ENCODE assay signal across 8 mouse cellular contexts in genomic region chr19:38223905-38224684, GRCm38 (mm10). TPM values are rescaled to one million over a fixed set of nuclear protein-coding genes. Genes with fewer than 3 reads are reported as not detected.
DNase-seq lines count a peak whose midpoint lies in the region; ATAC-seq and TF ChIP-seq lines count a peak whose summit lies in the region.

Gene Fra10ac1, minus strand, starts transcription at chr19:38224156.

- no peaks in the 10 kb centered on the region for H3K27me3 ChIP-seq in C2C12 (ENCODE audit: control insufficient read depth, insufficient read depth, insufficient read length)
- H3K27me3 ChIP-seq in erythroblast, embryonic 14.5 days (ENCODE audit: control insufficient read depth) = no peaks in the 10 kb centered on the region
- H3K27me3 ChIP-seq in heart, embryonic 12.5 days (replicated peaks) = no peaks in the 10 kb centered on the region
- no peaks in the 10 kb centered on the region for H3K27me3 ChIP-seq in kidney, postnatal 0 days (ENCODE audit: insufficient read depth, low read length)
- no peaks in the 10 kb centered on the region for H3K27me3 ChIP-seq in liver, embryonic 12.5 days (replicated peaks)
- H3K27me3 ChIP-seq in stomach, embryonic 15.5 days (replicated peaks) = no peaks in the 10 kb centered on the region

- ATAC-seq in heart, embryonic 12.5 days (ENCODE audit: insufficient number of reproducible peaks, low FRiP score) = peak; percentile 95
- peak; percentile 98 for ATAC-seq in kidney, postnatal 0 days (replicated peaks; ENCODE audit: low FRiP score, low read depth)
- peak; percentile 97 for ATAC-seq in liver, embryonic 12.5 days
- ATAC-seq in stomach, embryonic 15.5 days (ENCODE audit: insufficient read depth, low FRiP score, low read depth) = peak; percentile 96

- TF ChIP-seq POLR2A in brain, embryonic 14.5 days (IDR thresholded peaks at IDR 0.05; ENCODE audit: borderline replicate concordance, extremely low read depth, insufficient read depth, insufficient read length, poor library complexity, severe bottlenecking) = peak; percentile 84

- peak within 1 kb of the TSS; percentile 87 for H3K9ac ChIP-seq in heart, embryonic 12.5 days
- H3K9ac ChIP-seq in kidney, postnatal 0 days (ENCODE audit: low read depth, low read length) = peak within 1 kb of the TSS; percentile 69
- H3K9ac ChIP-seq in liver, embryonic 12.5 days = peak within 1 kb of the TSS; percentile 76
- peak within 1 kb of the TSS; percentile 33 for H3K9ac ChIP-seq in stomach, embryonic 15.5 days

- no peaks in the 10 kb centered on the region for H3K36me3 ChIP-seq in C2C12 (ENCODE audit: control insufficient read depth, insufficient read depth)
- H3K36me3 ChIP-seq in erythroblast, embryonic 14.5 days (ENCODE audit: control insufficient read depth) = no peaks in the 10 kb centered on the region; the same call in 1 of the 2 replicates
- peaks cover 2% of the 10 kb centered on the region; the same call in 1 of the 2 replicates for H3K36me3 ChIP-seq in heart, embryonic 12.5 days
- no peaks in the 10 kb centered on the region for H3K36me3 ChIP-seq in kidney, postnatal 0 days (ENCODE audit: insufficient read depth, low read length)
- 0 out of 2 replicates have a peak, but pooled peaks cover 3% of the 10 kb centered on the region for H3K36me3 ChIP-seq in liver, embryonic 12.5 days
- no peaks in the 10 kb centered on the region for H3K36me3 ChIP-seq in stomach, embryonic 15.5 days

- H3ac ChIP-seq in C2C12 (ENCODE audit: control insufficient read depth, insufficient read length, low read depth) = peak within 1 kb of the TSS; percentile 87

- H3K4me3 ChIP-seq in C2C12 (ENCODE audit: insufficient read depth, poor library complexity, severe bottlenecking) = peak within 1 kb of the TSS; percentile 74
- H3K4me3 ChIP-seq in erythroblast, embryonic 14.5 days (replicated peaks) = peak within 1 kb of the TSS; percentile 83
- peak within 1 kb of the TSS; percentile 93 for H3K4me3 ChIP-seq in heart, embryonic 12.5 days
- H3K4me3 ChIP-seq in kidney, postnatal 0 days (replicated peaks; ENCODE audit: low read depth, low read length) = peak within 1 kb of the TSS; percentile 57
- peak within 1 kb of the TSS; percentile 83 for H3K4me3 ChIP-seq in liver, embryonic 12.5 days
- H3K4me3 ChIP-seq in stomach, embryonic 15.5 days (replicated peaks) = peak within 1 kb of the TSS; percentile 82

- H3K4me1 ChIP-seq in erythroblast, embryonic 14.5 days (ENCODE audit: control insufficient read depth) = peaks cover 20% of the 10 kb centered on the region
- H3K4me1 ChIP-seq in heart, embryonic 12.5 days (replicated peaks) = peaks cover 5% of the 10 kb centered on the region; the same call in 1 of the 2 replicates
- 0 out of 2 replicates have a peak, but pooled peaks cover 4% of the 10 kb centered on the region for H3K4me1 ChIP-seq in kidney, postnatal 0 days (replicated peaks; ENCODE audit: insufficient read depth, low read length)
- peaks cover 16% of the 10 kb centered on the region for H3K4me1 ChIP-seq in liver, embryonic 12.5 days
- peaks cover 5% of the 10 kb centered on the region; the same call in 1 of the 2 replicates for H3K4me1 ChIP-seq in stomach, embryonic 15.5 days

- peak; percentile 97 for DNase-seq in brain, embryonic 14.5 days (ENCODE audit: low read depth)
- DNase-seq in kidney, postnatal 0 days (ENCODE audit: low spot score) = peak; percentile 93
- peak; percentile 80 to 87 for DNase-seq in natural killer cell, adult 2 months (ENCODE audit: low spot score in 2 of 2)

- no peaks in the 10 kb centered on the region for H3K79me2 ChIP-seq in C2C12 (ENCODE audit: control insufficient read depth, insufficient read depth)

- peak within 1 kb of the TSS; percentile 76 for H3K4me2 ChIP-seq in heart, embryonic 12.5 days
- H3K4me2 ChIP-seq in kidney, postnatal 0 days (ENCODE audit: low read length) = peak within 1 kb of the TSS; percentile 65
- peak within 1 kb of the TSS; percentile 75 for H3K4me2 ChIP-seq in liver, embryonic 12.5 days
- peak within 1 kb of the TSS; percentile 78 for H3K4me2 ChIP-seq in stomach, embryonic 15.5 days

- TF ChIP-seq CTCF in C2C12 (IDR thresholded peaks at IDR 0.05; ENCODE audit: control insufficient read depth, insufficient read depth, insufficient read length) = peak; percentile 72
- peak; percentile 37; the same call in 1 of the 2 replicates for TF ChIP-seq CTCF in brain, embryonic 14.5 days (IDR thresholded peaks at IDR 0.05; ENCODE audit: borderline replicate concordance, extremely low read depth, insufficient read depth, insufficient read length)
- peak; percentile 70 for TF ChIP-seq CTCF in kidney, postnatal 0 days (IDR thresholded peaks at IDR 0.05; ENCODE audit: low read depth)

- no peaks in the 10 kb centered on the region; the same call in 1 of the 2 replicates for H3K9me3 ChIP-seq in erythroblast, embryonic 14.5 days (ENCODE audit: control insufficient read depth, low read length)
- no peaks in the 10 kb centered on the region for H3K9me3 ChIP-seq in heart, embryonic 12.5 days (replicated peaks)
- H3K9me3 ChIP-seq in kidney, postnatal 0 days (replicated peaks; ENCODE audit: low read length) = no peaks in the 10 kb centered on the region
- H3K9me3 ChIP-seq in liver, embryonic 12.5 days (replicated peaks) = no peaks in the 10 kb centered on the region
- H3K9me3 ChIP-seq in stomach, embryonic 15.5 days = no peaks in the 10 kb centered on the region

- no peaks in the 10 kb centered on the region for H3K79me3 ChIP-seq in C2C12 (ENCODE audit: low read depth)

- peak within 1 kb of the TSS; percentile 89 for H3K27ac ChIP-seq in heart, embryonic 12.5 days (ENCODE audit: poor library complexity, severe bottlenecking)
- H3K27ac ChIP-seq in kidney, postnatal 0 days = peak within 1 kb of the TSS; percentile 84
- peak within 1 kb of the TSS; percentile 79 for H3K27ac ChIP-seq in liver, embryonic 12.5 days
- H3K27ac ChIP-seq in stomach, embryonic 15.5 days = peak within 1 kb of the TSS; percentile 93

- WGBS in heart, embryonic 12.5 days = under 1% methylated on average over 49 of the region's 49 CpGs
- WGBS in kidney, postnatal 0 days = under 1% methylated on average over 49 of the region's 49 CpGs
- WGBS in liver, embryonic 12.5 days (ENCODE audit: insufficient replicate concordance) = under 1% methylated on average over 49 of the region's 49 CpGs
- under 1% methylated on average over 49 of the region's 49 CpGs for WGBS in stomach, embryonic 15.5 days

TF ChIP-seq in C2C12, 6 proteins besides CTCF, POLR2A, EP300 and RAD21:
- no peak for TF ChIP-seq MYOD1 (IDR thresholded peaks at IDR 0.05; ENCODE audit: control insufficient read depth, insufficient read length, low read depth)
- TF ChIP-seq USF1 (IDR thresholded peaks at IDR 0.05; ENCODE audit: low read depth) = no peak
- no peak for TF ChIP-seq CEBPB (IDR thresholded peaks at IDR 0.05; ENCODE audit: low read depth)
- TF ChIP-seq MAX (IDR thresholded peaks at IDR 0.05) = peak; percentile 80
- TF ChIP-seq FOSL1 (IDR thresholded peaks at IDR 0.05; ENCODE audit: insufficient read depth, low read length, poor library complexity, severe bottlenecking) = no peak
TF ChIP-seq in C2C12: peak in this region for 1.

RNA-seq across cellular contexts. Expression of gene Fra10ac1, which starts in this region (rescaled TPM):
- 4.6 TPM for polyA plus RNA-seq in C2C12 (2012; fragmentation: generic; extraction: Trizol)
- 24.4 and 25.6 TPM in 2 replicates for polyA plus RNA-seq in brain, embryonic 14.5 days (2012; rRNA removed)
- 0.24 and 0.31 TPM in 2 replicates for polyA plus RNA-seq in erythroblast, embryonic 14.5 days (2012)
- 30.2 and 31.7 TPM in 2 replicates for polyA plus RNA-seq in heart, embryonic 12.5 days (2016; fragmentation: Nextera tagmentation; extraction: Ambion mirVana)
- polyA plus RNA-seq in kidney, postnatal 0 days (2015; fragmentation: Nextera tagmentation; extraction: Ambion mirVana) = 36.5 and 37.6 TPM in 2 replicates
- polyA plus RNA-seq in liver, embryonic 12.5 days (2016; fragmentation: Nextera tagmentation; extraction: Ambion mirVana) = 23.5 and 25.4 TPM in 2 replicates
- polyA plus RNA-seq in stomach, embryonic 15.5 days (2015; fragmentation: Nextera tagmentation; extraction: Ambion mirVana) = 33.7 and 37.4 TPM in 2 replicates

Comparison
In these comparisons a context has a peak if more than half of its experiments do, and no peak if none do; other contexts are left out.
1. Peak in every context shown above with its lines: DNase-seq, ATAC-seq, H3K4me3 ChIP-seq and H3K27ac ChIP-seq.
2. H3K9ac ChIP-seq: peak in every context shown above with its lines; median percentile 87 in heart, embryonic 12.5 days; 76 in liver, embryonic 12.5 days; 69 in kidney, postnatal 0 days; 33 in stomach, embryonic 15.5 days.